Comparison of ENCODE assay signal across 7 mouse cellular contexts in the genomic region with DNA sequence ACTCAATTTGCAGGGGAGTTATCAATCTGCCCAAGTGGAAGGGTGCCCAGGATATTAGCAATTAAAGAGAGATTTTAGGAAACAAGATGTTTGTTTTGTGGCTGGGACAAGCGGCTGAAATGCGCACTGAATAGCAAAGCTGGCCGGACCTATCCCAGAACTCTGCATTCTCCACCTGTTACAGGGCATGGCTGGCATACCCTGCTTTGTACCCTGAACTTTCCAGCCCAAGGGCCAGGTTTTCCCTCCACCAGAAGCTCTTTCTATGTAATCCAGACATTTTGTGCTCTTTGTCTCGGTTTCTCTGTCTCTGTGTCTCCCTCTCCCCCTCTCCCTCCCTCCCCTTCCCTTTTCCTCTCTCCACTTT. TPM values are rescaled to one million over a fixed set of nuclear protein-coding genes. Genes with fewer than 3 reads are reported as not detected.
DNase-seq lines count a peak whose midpoint lies in the region; ATAC-seq and TF ChIP-seq lines count a peak whose summit lies in the region.

No protein-coding gene starts in this region.

- no peaks in the 10 kb centered on the region for H3K4me1 ChIP-seq in spleen, adult 2 months (ENCODE audit: control insufficient read depth, insufficient read depth, insufficient read length)
- H3K4me1 ChIP-seq in forebrain, embryonic 11.5 days (replicated peaks; ENCODE audit: control insufficient read depth, insufficient read depth, low read length): no peaks in the 10 kb centered on the region; the same call in 1 of the 2 replicates
- peaks cover 19% of the 10 kb centered on the region for H3K4me1 ChIP-seq in liver, embryonic 12.5 days
- no peaks in the 10 kb centered on the region for H3K4me1 ChIP-seq in stomach, postnatal 0 days (replicated peaks; ENCODE audit: control insufficient read depth, insufficient read depth)

- ATAC-seq in forebrain, embryonic 11.5 days (replicated peaks; ENCODE audit: low FRiP score): peak; percentile 4
- ATAC-seq in liver, embryonic 12.5 days: peak; percentile 38
- ATAC-seq in stomach, postnatal 0 days (ENCODE audit: low FRiP score, low TSS enrichment): no peak

- H3K4me3 ChIP-seq in spleen, adult 2 months (ENCODE audit: extremely low read depth, insufficient read depth, insufficient read length): peak overlapping the region; percentile 60
- H3K4me3 ChIP-seq in forebrain, embryonic 11.5 days (ENCODE audit: low read depth, low read length): peak overlapping the region; percentile 49
- H3K4me3 ChIP-seq in liver, embryonic 12.5 days: peak overlapping the region; percentile 59
- H3K4me3 ChIP-seq in stomach, postnatal 0 days (ENCODE audit: low read depth, low read length): peak overlapping the region; percentile 51

- H3K4me2 ChIP-seq in forebrain, embryonic 11.5 days (ENCODE audit: low read depth, low read length, severe bottlenecking): peak overlapping the region; percentile 53
- H3K4me2 ChIP-seq in liver, embryonic 12.5 days: peak overlapping the region; percentile 83
- peak overlapping the region; percentile 80 for H3K4me2 ChIP-seq in stomach, postnatal 0 days (replicated peaks; ENCODE audit: low read depth)

- H3K27me3 ChIP-seq in spleen, adult 2 months (ENCODE audit: control insufficient read depth, insufficient read depth, low read length): no peaks in the 10 kb centered on the region
- no peaks in the 10 kb centered on the region for H3K27me3 ChIP-seq in forebrain, embryonic 11.5 days (ENCODE audit: control insufficient read depth, insufficient read depth, low read length)
- H3K27me3 ChIP-seq in liver, embryonic 12.5 days (replicated peaks): peaks cover 12% of the 10 kb centered on the region
- no peaks in the 10 kb centered on the region for H3K27me3 ChIP-seq in stomach, postnatal 0 days (ENCODE audit: control insufficient read depth, insufficient read depth, low read length)

- 6% methylated on average over 4 of the region's 4 CpGs for WGBS in spleen, adult 2 months
- 4% methylated on average over 4 of the region's 4 CpGs for WGBS in forebrain, embryonic 11.5 days
- 3% methylated on average over 4 of the region's 4 CpGs for WGBS in liver, embryonic 12.5 days (ENCODE audit: insufficient replicate concordance)
- 1% methylated on average over 4 of the region's 4 CpGs for WGBS in stomach, postnatal 0 days

- H3K27ac ChIP-seq in spleen, adult 2 months (ENCODE audit: insufficient read depth, low read length): peak overlapping the region; percentile 85
- no peak overlapping the region for H3K27ac ChIP-seq in forebrain, embryonic 11.5 days (ENCODE audit: low read depth, low read length)
- H3K27ac ChIP-seq in liver, embryonic 12.5 days: peak overlapping the region; percentile 85
- peak overlapping the region; percentile 63; the same call in 1 of the 2 replicates for H3K27ac ChIP-seq in stomach, postnatal 0 days (replicated peaks)

- DNase-seq in spleen, adult 2 months (ENCODE audit: low read depth in 1 of 2, low spot score in 2 of 2): no peak
- DNase-seq in spleen, postnatal 10 days (ENCODE audit: low spot score in 2 of 2): no peak
- DNase-seq in forebrain, embryonic 11.5 days (ENCODE audit: low spot score): no peak
- DNase-seq in stomach, postnatal 0 days (ENCODE audit: low spot score): peak; percentile 16
- DNase-seq in gastrocnemius, postnatal 4 days (ENCODE audit: low spot score in 2 of 2): no peak
- DNase-seq in adrenal gland, adult 2 months: no peak

- no peak for TF ChIP-seq CTCF in spleen, adult 2 months (IDR thresholded peaks at IDR 0.05; ENCODE audit: extremely low read depth, insufficient read depth, insufficient read length, insufficient replicate concordance)
- no peak for TF ChIP-seq CTCF in stomach, postnatal 0 days (IDR thresholded peaks at IDR 0.05; ENCODE audit: low read depth)

- no peaks in the 10 kb centered on the region for H3K36me3 ChIP-seq in spleen, adult 2 months (ENCODE audit: control insufficient read depth, insufficient read depth, low read length)
- H3K36me3 ChIP-seq in forebrain, embryonic 11.5 days (ENCODE audit: control insufficient read depth, insufficient read depth, low read length): no peaks in the 10 kb centered on the region
- no peaks in the 10 kb centered on the region for H3K36me3 ChIP-seq in liver, embryonic 12.5 days
- H3K36me3 ChIP-seq in stomach, postnatal 0 days (ENCODE audit: control insufficient read depth, insufficient read depth, low read length): no peaks in the 10 kb centered on the region

- TF ChIP-seq POLR2A in spleen, adult 2 months (IDR thresholded peaks at IDR 0.05; ENCODE audit: low read depth, low read length): no peak

- peak overlapping the region; percentile 65 for H3K9ac ChIP-seq in forebrain, embryonic 11.5 days (ENCODE audit: low read length)
- peak overlapping the region; percentile 69 for H3K9ac ChIP-seq in liver, embryonic 12.5 days
- peak overlapping the region; percentile 47 for H3K9ac ChIP-seq in stomach, postnatal 0 days (ENCODE audit: low read length)

- TF ChIP-seq EP300 in stomach, postnatal 0 days (optimal IDR thresholded peaks at IDR 0.05): no peak

- no peaks in the 10 kb centered on the region for H3K9me3 ChIP-seq in forebrain, embryonic 11.5 days (ENCODE audit: control insufficient read depth, low read length)
- H3K9me3 ChIP-seq in liver, embryonic 12.5 days (replicated peaks): no peaks in the 10 kb centered on the region
- H3K9me3 ChIP-seq in stomach, postnatal 0 days (ENCODE audit: control insufficient read depth, low read length): no peaks in the 10 kb centered on the region

RNA-seq across cellular contexts. Expression of a gene that starts 0.6 kb away (rescaled TPM):
- 0.04 and 0.11 TPM in 2 replicates for polyA plus RNA-seq in spleen, adult 2 months (2012; rRNA removed)
- polyA plus RNA-seq in forebrain, embryonic 11.5 days (2014; fragmentation: Nextera tagmentation; extraction: Ambion mirVana): 1.3 and 2.7 TPM in 2 replicates
- polyA plus RNA-seq in liver, embryonic 12.5 days (2016; fragmentation: Nextera tagmentation; extraction: Ambion mirVana): 1.8 and 2.4 TPM in 2 replicates
- polyA plus RNA-seq in stomach, postnatal 0 days (2015; fragmentation: Nextera tagmentation; extraction: Ambion mirVana): 0.41 and 0.45 TPM in 2 replicates
- under 1 TPM; 0.23 to 0.29 TPM for total RNA-seq in gastrocnemius, postnatal 4 days (2021)
- total RNA-seq in adrenal gland, adult 2 months (2021): under 1 TPM; 0.14 to 0.66 TPM
- not detected in 2 replicates for polyA plus RNA-seq in adrenal gland, adult 2 months (2012; rRNA removed)

RNA-seq across cellular contexts. Expression of a gene that starts 4.9 kb away (rescaled TPM):
- polyA plus RNA-seq in spleen, adult 2 months (2012; rRNA removed): 0.67 and 1.2 TPM in 2 replicates
- 0.43 and 1.3 TPM in 2 replicates for polyA plus RNA-seq in forebrain, embryonic 11.5 days (2014; fragmentation: Nextera tagmentation; extraction: Ambion mirVana)
- 0.57 and 0.82 TPM in 2 replicates for polyA plus RNA-seq in liver, embryonic 12.5 days (2016; fragmentation: Nextera tagmentation; extraction: Ambion mirVana)
- polyA plus RNA-seq in stomach, postnatal 0 days (2015; fragmentation: Nextera tagmentation; extraction: Ambion mirVana): 12.5 and 12.8 TPM in 2 replicates
- not detected for total RNA-seq in gastrocnemius, postnatal 4 days (2021)
- total RNA-seq in adrenal gland, adult 2 months (2021): under 1 TPM; 0.09 to 0.10 TPM
- polyA plus RNA-seq in adrenal gland, adult 2 months (2012; rRNA removed): 0.02 and 0.19 TPM in 2 replicates

RNA-seq across cellular contexts. Expression of a gene that starts 13.2 kb away (rescaled TPM):
- 156 and 207 TPM in 2 replicates for polyA plus RNA-seq in spleen, adult 2 months (2012; rRNA removed)
- 24.4 and 28.2 TPM in 2 replicates for polyA plus RNA-seq in forebrain, embryonic 11.5 days (2014; fragmentation: Nextera tagmentation; extraction: Ambion mirVana)
- 13.7 and 17.5 TPM in 2 replicates for polyA plus RNA-seq in liver, embryonic 12.5 days (2016; fragmentation: Nextera tagmentation; extraction: Ambion mirVana)
- 17.0 and 20.2 TPM in 2 replicates for polyA plus RNA-seq in stomach, postnatal 0 days (2015; fragmentation: Nextera tagmentation; extraction: Ambion mirVana)
- 10 to 100 TPM; 24.5 to 29.1 TPM for total RNA-seq in gastrocnemius, postnatal 4 days (2021)
- 10 to 100 TPM; 57.4 to 61.6 TPM for total RNA-seq in adrenal gland, adult 2 months (2021)
- 115 and 125 TPM in 2 replicates for polyA plus RNA-seq in adrenal gland, adult 2 months (2012; rRNA removed)

RNA-seq across cellular contexts. Expression of a gene that starts 15.1 kb away (rescaled TPM):
- 0.32 and 0.46 TPM in 2 replicates for polyA plus RNA-seq in spleen, adult 2 months (2012; rRNA removed)
- 6.3 and 6.4 TPM in 2 replicates for polyA plus RNA-seq in forebrain, embryonic 11.5 days (2014; fragmentation: Nextera tagmentation; extraction: Ambion mirVana)
- 1.9 and 2.0 TPM in 2 replicates for polyA plus RNA-seq in liver, embryonic 12.5 days (2016; fragmentation: Nextera tagmentation; extraction: Ambion mirVana)
- polyA plus RNA-seq in stomach, postnatal 0 days (2015; fragmentation: Nextera tagmentation; extraction: Ambion mirVana): 1.6 and 2.0 TPM in 2 replicates
- 1 to 10 TPM; 2.9 to 4.1 TPM for total RNA-seq in gastrocnemius, postnatal 4 days (2021)
- 1 to 10 TPM; 5.7 to 6.5 TPM for total RNA-seq in adrenal gland, adult 2 months (2021)
- polyA plus RNA-seq in adrenal gland, adult 2 months (2012; rRNA removed): 0.04 TPM in 2 replicates

RNA-seq across cellular contexts. Expression of a gene that starts 22.5 kb away (rescaled TPM):
- 0.09 and 0.41 TPM in 2 replicates for polyA plus RNA-seq in spleen, adult 2 months (2012; rRNA removed)
- 5.7 and 6.4 TPM in 2 replicates for polyA plus RNA-seq in forebrain, embryonic 11.5 days (2014; fragmentation: Nextera tagmentation; extraction: Ambion mirVana)
- 2.6 and 3.0 TPM in 2 replicates for polyA plus RNA-seq in liver, embryonic 12.5 days (2016; fragmentation: Nextera tagmentation; extraction: Ambion mirVana)
- 1.6 and 1.7 TPM in 2 replicates for polyA plus RNA-seq in stomach, postnatal 0 days (2015; fragmentation: Nextera tagmentation; extraction: Ambion mirVana)
- total RNA-seq in gastrocnemius, postnatal 4 days (2021): 1 to 10 TPM; 2.8 to 3.9 TPM
- 1 to 10 TPM; 4.8 to 9.2 TPM for total RNA-seq in adrenal gland, adult 2 months (2021)
- polyA plus RNA-seq in adrenal gland, adult 2 months (2012; rRNA removed): not detected in 2 replicates
